Comparison of ENCODE assay signal across 10 mouse cellular contexts in the genomic region with DNA sequence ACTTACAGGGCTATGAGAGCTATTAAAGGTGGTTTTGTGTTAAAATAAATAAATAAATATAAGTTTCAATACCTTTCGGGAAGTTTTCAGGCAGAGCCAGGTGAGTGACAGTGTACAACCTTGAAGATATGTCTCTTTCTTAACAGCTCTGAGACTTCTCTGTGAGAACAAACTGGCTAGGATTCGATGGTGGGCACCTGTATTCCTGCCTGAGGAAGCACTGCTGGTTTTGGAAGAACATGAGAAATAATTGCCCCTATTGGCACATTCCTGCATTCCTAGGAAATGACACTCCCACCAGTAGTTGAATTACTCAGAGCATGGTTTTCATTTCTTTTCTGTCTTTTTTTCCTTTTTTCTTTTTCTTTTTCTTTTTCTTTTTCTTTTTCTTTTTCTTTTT.
DNase-seq lines count a peak whose midpoint lies in the region; ATAC-seq lines count a peak whose summit lies in the region.
"Had no signal": no experiment of that assay in that cellular context is flagged by ENCODE, and none has a peak within 500 bp of the region (broad histone marks: within the 10 kb centered on the region; RNA-seq: fewer than 3 reads in every experiment).

No protein-coding gene starts in this region.

- DNase-seq in 3T3-L1 (ENCODE audit: low read depth, low spot score) = peak; percentile 43
- DNase-seq in Muller cell, postnatal 12 days (ENCODE audit: inconsistent ontology term) = peak; percentile 41
- DNase-seq in kidney, postnatal 10 days = peak; percentile 11
- DNase-seq in cerebellum, postnatal 36 days = no peak
- DNase-seq in right cerebral cortex, postnatal 14 days = no peak

- 84% methylated on average over 2 of the region's 2 CpGs for WGBS in hindbrain, embryonic 15.5 days
- WGBS in hindbrain, embryonic 12.5 days = 76% methylated on average over 2 of the region's 2 CpGs

- no peak for ATAC-seq in hindbrain, embryonic 15.5 days (ENCODE audit: low FRiP score, low read depth)
- no peak for ATAC-seq in hindbrain, embryonic 12.5 days (ENCODE audit: low FRiP score)
- ATAC-seq in megakaryocyte-erythroid progenitor cell, adult 5-6 weeks (replicated peaks; ENCODE audit: low FRiP score, low TSS enrichment, poor library complexity, severe bottlenecking) = no peak

- H3K4me1 ChIP-seq in hindbrain, embryonic 15.5 days (replicated peaks) = peaks cover 15% of the 10 kb centered on the region; the same call in 1 of the 2 replicates
- peaks cover 16% of the 10 kb centered on the region for H3K4me1 ChIP-seq in hindbrain, embryonic 12.5 days

- H3K27ac ChIP-seq in hindbrain, embryonic 15.5 days (replicated peaks) = no peak overlapping the region
- no peak overlapping the region for H3K27ac ChIP-seq in hindbrain, embryonic 12.5 days
- H3K27ac ChIP-seq: hindbrain, embryonic 14.5 days had no signal

- no peak overlapping the region for H3K9ac ChIP-seq in hindbrain, embryonic 15.5 days
- H3K9ac ChIP-seq in hindbrain, embryonic 12.5 days = no peak overlapping the region
- H3K9ac ChIP-seq: hindbrain, embryonic 14.5 days had no signal

- H3K4me3 ChIP-seq in hindbrain, embryonic 15.5 days = no peak overlapping the region
- H3K4me3 ChIP-seq in hindbrain, embryonic 12.5 days = no peak overlapping the region
- H3K4me3 ChIP-seq: midbrain, embryonic 10.5 days had no signal

- no peaks in the 10 kb centered on the region for H3K27me3 ChIP-seq in hindbrain, embryonic 15.5 days
- H3K27me3 ChIP-seq in hindbrain, embryonic 12.5 days = no peaks in the 10 kb centered on the region

- H3K36me3 ChIP-seq in hindbrain, embryonic 15.5 days = no peaks in the 10 kb centered on the region
- H3K36me3 ChIP-seq in hindbrain, embryonic 12.5 days = no peaks in the 10 kb centered on the region
- H3K36me3 ChIP-seq: midbrain, embryonic 10.5 days had no signal

- peak overlapping the region; percentile 18; the same call in 1 of the 2 replicates for H3K4me2 ChIP-seq in hindbrain, embryonic 15.5 days
- no peak overlapping the region for H3K4me2 ChIP-seq in hindbrain, embryonic 12.5 days (replicated peaks)

- no peaks in the 10 kb centered on the region for H3K9me3 ChIP-seq in hindbrain, embryonic 15.5 days
- H3K9me3 ChIP-seq in hindbrain, embryonic 12.5 days (replicated peaks) = no peaks in the 10 kb centered on the region
- H3K9me3 ChIP-seq: midbrain, embryonic 10.5 days had no signal

Comparison
In these comparisons a context has a peak if more than half of its experiments do, and no peak if none do; other contexts are left out.
1. DNase-seq: peak in 3T3-L1 (single experiment), Muller cell, postnatal 12 days (single experiment) and kidney, postnatal 10 days (single experiment); none in cerebellum, postnatal 36 days (0 of 2) and right cerebral cortex, postnatal 14 days (single experiment).